Mouse (Mus musculus) liver, embryonic 16.5 days (tissue): ENCODE data around the gene Dennd2a. TPM values are rescaled to one million over a fixed set of nuclear protein-coding genes. Genes with fewer than 3 reads are reported as not detected.
A peak's percentile ranks its signal among the peaks of the same experiment; 100 is the strongest.

Experiments used
- ATAC-seq: fragments of 200-750 bp; cut with Nextera tagmentation; 2 replicates; pipeline ENCODE4 v1.8.0; 2017; ENCODE audit warnings: low read depth, mild to moderate bottlenecking, moderate number of reproducible peaks, moderate library complexity
- H3K27ac ChIP-seq: fragments of 300-500 bp; sonication (generic); 2 replicates; pipeline ENCODE4 v1.5.1; 2014; ENCODE audit warnings: mild to moderate bottlenecking, low read length
- H3K27me3 ChIP-seq: fragments of 300-500 bp; sonication (generic); 2 replicates; pipeline ENCODE4 v1.6.1; 2014; ENCODE audit warnings: low read depth, low read length, mixed read lengths; ENCODE audit not compliant: control insufficient read depth, insufficient read depth
- H3K36me3 ChIP-seq: fragments of 300-500 bp; sonication (generic); 2 replicates; pipeline ENCODE4 v1.6.1; 2014; ENCODE audit warnings: mild to moderate bottlenecking; ENCODE audit not compliant: control insufficient read depth, insufficient read depth
- H3K4me1 ChIP-seq: fragments of 300-500 bp; sonication (generic); 2 replicates; pipeline ENCODE4 v1.6.1; 2014; ENCODE audit warnings: low read depth, low read length, mixed read lengths; ENCODE audit not compliant: control insufficient read depth
- H3K4me2 ChIP-seq: fragments of 300-500 bp; sonication (generic); 2 replicates; pipeline ENCODE4 v1.6.1; 2014; ENCODE audit warnings: low read depth, low read length, mixed read lengths
- H3K4me3 ChIP-seq: fragments of 300-500 bp; sonication (generic); 2 replicates; pipeline ENCODE4 v1.5.1; 2014; ENCODE audit warnings: low read depth, mild to moderate bottlenecking, low read length
- H3K9ac ChIP-seq: fragments of 300-500 bp; sonication (generic); 2 replicates; pipeline ENCODE4 v1.6.1; 2014; ENCODE audit warnings: low read depth, low read length
- H3K9me3 ChIP-seq: fragments of 300-500 bp; sonication (generic); replicated peaks from 2 replicates; pipeline ENCODE4 v1.6.1; 2016; ENCODE audit warnings: low read length; ENCODE audit not compliant: control insufficient read depth
- WGBS: fragments of 180-500 bp; shearing (Covaris S2); extraction: QIAGEN DNeasy Blood & Tissue Kit; methylation state at CpG from one replicate; pipeline ENCODE4 v1.1.7; 2014; ENCODE audit not compliant: insufficient replicate concordance; 5-methylcytosine and 5-hydroxymethylcytosine counted together
- polyA plus RNA-seq: library from polyadenylated mRNA; unstranded; fragments of >200 nt; fragmentation: Nextera tagmentation; extraction: Ambion mirVana; gene quantifications from 2 replicates; pipeline ENCODE4 v1.2.1, GENCODE M21; 2015

Gene Dennd2a
- polyA plus RNA-seq, 1 experiment from 2014 or later, result 1.1 TPM

- no peaks in the 10 kb centered on the region for H3K27me3 ChIP-seq
- WGBS, result 54% methylated on average over 5 of the region's 5 CpGs
- H3K9me3 ChIP-seq, result no peaks in the 10 kb centered on the region
- no peak overlapping the region for H3K27ac ChIP-seq
- H3K36me3 ChIP-seq, result no peaks in the 10 kb centered on the region
- ATAC-seq, result no peak
- H3K4me2 ChIP-seq, result no peak overlapping the region
- H3K4me3 ChIP-seq, result no peak overlapping the region
- H3K4me1 ChIP-seq, result no peaks in the 10 kb centered on the region
- H3K9ac ChIP-seq, result no peak overlapping the region
Observed at GRCm38 (mm10) chr6:39472837-39473236, 84.8 kb downstream of the Dennd2a start.

GRCm38 (mm10) chr6:39472271-39472670 lies 85.4 kb downstream of the Dennd2a start:
- no peak for ATAC-seq

GRCm38 (mm10) chr6:39470076-39470475 lies 87.6 kb downstream of the Dennd2a start:
- WGBS, result 79% methylated on average over 14 of the region's 14 CpGs
- Histone ChIP-seq H3K4me3 (no peak overlapping the region), H3K27ac (no peak overlapping the region), H3K4me2 (no peak overlapping the region), H3K4me1 (no peaks in the 10 kb centered on the region), H3K27me3 (no peaks in the 10 kb centered on the region), H3K9me3 (no peaks in the 10 kb centered on the region), H3K9ac (no peak overlapping the region), H3K36me3 (no peaks in the 10 kb centered on the region)
- no peak for ATAC-seq

More at GRCm38 (mm10) chr6:39472271-39472670, 85.4 kb downstream of the Dennd2a start:
- no peaks in the 10 kb centered on the region for H3K4me1 ChIP-seq
- H3K9ac ChIP-seq, result no peak overlapping the region
- WGBS, result 53% methylated on average over 4 of the region's 4 CpGs
- no peaks in the 10 kb centered on the region for H3K36me3 ChIP-seq
- H3K4me2 ChIP-seq, result no peak overlapping the region
- no peaks in the 10 kb centered on the region for H3K9me3 ChIP-seq
- H3K27me3 ChIP-seq, result no peaks in the 10 kb centered on the region
- H3K4me3 ChIP-seq, result no peak overlapping the region
- no peak overlapping the region for H3K27ac ChIP-seq

GRCm38 (mm10) chr6:39469427-39469826 lies 88.2 kb downstream of the Dennd2a start:
- WGBS, result 55% methylated on average over 5 of the region's 5 CpGs
- H3K36me3 ChIP-seq, result no peaks in the 10 kb centered on the region

GRCm38 (mm10) chr6:39462621-39463538 lies 94.8 kb downstream of the Dennd2a start:
- peak; percentile 39; the same call in 1 of the 2 replicates for ATAC-seq
- Histone ChIP-seq H3K4me1 (no peaks in the 10 kb centered on the region), H3K27me3 (no peaks in the 10 kb centered on the region), H3K27ac (no peak overlapping the region), H3K4me2 (peak overlapping the region; percentile 31), H3K4me3 (peak overlapping the region; percentile 25; the same call in 1 of the 2 replicates), H3K9ac (no peak overlapping the region; the same call in 1 of the 2 replicates), H3K36me3 (no peaks in the 10 kb centered on the region; the same call in 1 of the 2 replicates), H3K9me3 (no peaks in the 10 kb centered on the region)
- WGBS, result 32% methylated on average over 16 of the region's 16 CpGs

More at GRCm38 (mm10) chr6:39469427-39469826, 88.2 kb downstream of the Dennd2a start:
- Histone ChIP-seq H3K4me2 (no peak overlapping the region), H3K9me3 (no peaks in the 10 kb centered on the region), H3K27me3 (no peaks in the 10 kb centered on the region), H3K4me1 (no peaks in the 10 kb centered on the region), H3K27ac (no peak overlapping the region), H3K4me3 (no peak overlapping the region), H3K9ac (no peak overlapping the region)
- ATAC-seq, result no peak

GRCm38 (mm10) chr6:39460040-39460439 lies 97.6 kb downstream of the Dennd2a start:
- 82% methylated on average over 11 of the region's 11 CpGs for WGBS

GRCm38 (mm10) chr6:39455339-39456160 lies 102.1 kb downstream of the Dennd2a start:
- 50% methylated on average over 8 of the region's 8 CpGs for WGBS
- no peak overlapping the region for H3K9ac ChIP-seq
- no peaks in the 10 kb centered on the region for H3K9me3 ChIP-seq
- H3K4me1 ChIP-seq, result no peaks in the 10 kb centered on the region
- H3K27ac ChIP-seq, result no peak overlapping the region
- no peak for ATAC-seq
- H3K4me3 ChIP-seq, result no peak overlapping the region
- no peak overlapping the region for H3K4me2 ChIP-seq
- no peaks in the 10 kb centered on the region for H3K27me3 ChIP-seq
- H3K36me3 ChIP-seq, result no peaks in the 10 kb centered on the region; the same call in 1 of the 2 replicates

More at GRCm38 (mm10) chr6:39460040-39460439, 97.6 kb downstream of the Dennd2a start:
- Histone ChIP-seq H3K27me3 (no peaks in the 10 kb centered on the region), H3K4me1 (no peaks in the 10 kb centered on the region), H3K4me3 (no peak overlapping the region), H3K27ac (no peak overlapping the region), H3K9me3 (no peaks in the 10 kb centered on the region), H3K36me3 (no peaks in the 10 kb centered on the region; the same call in 1 of the 2 replicates), H3K9ac (no peak overlapping the region), H3K4me2 (no peak overlapping the region)
- no peak for ATAC-seq

- 33% methylated on average over 2 of the region's 2 CpGs for WGBS
- Histone ChIP-seq H3K27me3 (peaks cover 3% of the 10 kb centered on the region), H3K27ac (no peak overlapping the region), H3K4me1 (no peaks in the 10 kb centered on the region), H3K36me3 (no peaks in the 10 kb centered on the region), H3K4me3 (no peak overlapping the region), H3K4me2 (no peak overlapping the region), H3K9ac (no peak overlapping the region), H3K9me3 (no peaks in the 10 kb centered on the region)
- no peak for ATAC-seq
Observed at GRCm38 (mm10) chr6:39454616-39455015, 103.1 kb downstream of the Dennd2a start.
